Mouse (Mus musculus) layer of hippocampus, postnatal 36 days (tissue): ENCODE results near the gene Cxxc4. TPM values are rescaled to one million over a fixed set of nuclear protein-coding genes. Genes with fewer than 3 reads are reported as not detected.

Experiments used
- DNase-seq, 2 experiments: peaks; one replicate each; pipeline ENCODE4 v3.0.0; 2022
- microRNA-seq, 2 experiments: library from miRNA; unstranded; fragments of <30 nt; microRNA quantifications; one replicate each; pipeline ENCODE4 v1.2.0; 2021
- total RNA-seq, 2 experiments: library from RNA; stranded (reverse); gene quantifications; 2 replicates each; pipeline ENCODE4 v1.2.3; 2021

The Cxxc4 gene
- total RNA-seq, 2 experiments from 2014 or later, result 12.6 to 13.4 TPM

DNA sequence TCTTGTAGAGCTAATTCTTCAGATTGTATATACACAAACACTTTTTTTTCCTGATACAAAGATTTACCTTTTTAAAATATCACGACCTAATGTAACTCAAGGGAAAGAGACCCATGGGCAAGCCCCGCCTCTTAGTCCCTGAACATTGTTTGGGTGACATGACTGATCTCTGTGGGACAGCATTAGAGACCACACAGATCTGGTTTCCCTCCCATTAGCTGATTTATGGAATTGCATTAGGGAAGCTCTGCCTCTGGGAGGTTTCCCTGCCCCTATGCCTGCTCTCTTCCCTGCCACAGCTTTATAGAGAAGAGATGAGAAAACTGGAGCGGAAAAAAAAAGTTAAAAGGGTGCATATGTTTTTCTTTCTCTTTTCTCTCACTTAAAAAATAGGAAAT lies 7.6 kb downstream of the Cxxc4 start:
- DNase-seq, result no peak

DNA sequence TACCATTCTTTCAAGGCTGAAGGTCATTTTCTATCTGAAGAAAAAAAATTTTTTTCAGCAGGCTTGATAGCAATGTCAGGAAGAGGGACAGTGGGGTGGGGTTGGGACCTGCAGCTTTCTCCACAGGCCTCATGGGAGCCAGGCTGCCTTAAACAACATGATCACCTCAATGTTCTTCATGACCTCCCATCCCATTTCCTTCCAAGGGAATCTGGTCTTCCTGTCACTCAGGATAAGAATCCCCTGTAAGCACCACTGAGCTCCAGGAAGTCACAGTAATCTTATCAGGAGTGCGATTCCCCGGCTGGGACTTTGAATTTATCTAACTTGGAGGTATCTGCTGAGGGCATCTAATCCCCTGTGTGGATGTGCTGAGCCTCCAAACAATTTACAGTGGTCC lies 17.9 kb downstream of the Cxxc4 start:
- DNase-seq, result no peak

DNA sequence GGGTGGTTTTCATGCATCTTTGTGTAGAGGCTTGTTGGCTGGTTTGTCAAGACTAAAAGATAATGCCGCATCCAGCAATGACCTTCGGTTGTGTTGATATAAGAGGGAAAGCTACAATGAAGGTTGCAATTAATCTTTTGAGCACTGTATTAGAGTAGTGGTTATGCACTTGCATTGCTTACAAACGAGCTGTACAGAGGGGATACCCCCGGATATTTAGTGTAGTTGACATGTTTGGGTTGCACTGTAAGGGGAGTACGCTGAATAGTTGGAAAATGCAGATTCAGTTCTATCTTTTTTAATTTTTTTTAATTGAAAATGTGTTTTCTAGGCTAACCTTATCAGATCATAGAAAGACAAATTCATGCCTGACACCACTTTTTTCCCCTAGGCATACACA lies 22.4 kb downstream of the Cxxc4 start:
- DNase-seq, result no peak

DNA sequence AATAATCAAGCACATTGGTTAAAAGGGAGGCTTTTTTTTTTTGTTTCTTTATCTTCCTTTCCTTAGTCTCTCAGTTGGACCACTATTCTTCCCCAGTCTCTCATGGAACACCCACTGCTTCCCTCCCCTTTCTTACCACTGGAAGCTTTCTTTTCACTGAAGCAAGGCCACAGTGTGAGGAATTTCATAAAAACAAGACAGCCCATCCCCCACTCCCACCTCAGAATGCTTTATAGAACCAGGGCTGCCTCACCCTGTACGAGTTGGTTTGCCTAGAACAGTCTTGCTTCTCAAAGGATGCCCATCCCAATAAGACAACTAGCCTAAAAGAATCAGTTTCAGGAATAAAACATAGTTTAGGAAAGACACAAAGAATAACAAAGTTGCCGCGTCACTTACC lies 23.0 kb downstream of the Cxxc4 start:
- DNase-seq, result no peak

DNA sequence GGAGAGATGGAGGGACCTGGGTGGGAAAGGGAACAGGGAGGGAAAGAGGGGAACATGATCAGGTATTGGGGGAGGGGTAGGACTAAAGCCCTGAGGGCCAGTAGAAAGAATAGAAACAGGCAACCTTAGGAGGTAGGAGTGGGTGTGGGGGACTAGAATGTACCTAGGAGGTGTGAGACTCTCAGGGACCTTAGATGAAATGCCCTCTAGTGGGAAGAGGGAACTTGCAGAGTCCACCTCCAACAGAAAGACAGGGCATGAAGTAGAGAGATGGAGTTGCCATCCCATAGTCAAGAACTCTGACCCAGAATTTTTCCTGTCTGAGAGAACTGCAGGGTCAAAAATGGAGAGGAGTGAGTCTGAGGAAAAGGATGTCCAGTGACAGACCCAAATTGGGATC lies 43.4 kb downstream of the Cxxc4 start:
- DNase-seq, result no peak

DNA sequence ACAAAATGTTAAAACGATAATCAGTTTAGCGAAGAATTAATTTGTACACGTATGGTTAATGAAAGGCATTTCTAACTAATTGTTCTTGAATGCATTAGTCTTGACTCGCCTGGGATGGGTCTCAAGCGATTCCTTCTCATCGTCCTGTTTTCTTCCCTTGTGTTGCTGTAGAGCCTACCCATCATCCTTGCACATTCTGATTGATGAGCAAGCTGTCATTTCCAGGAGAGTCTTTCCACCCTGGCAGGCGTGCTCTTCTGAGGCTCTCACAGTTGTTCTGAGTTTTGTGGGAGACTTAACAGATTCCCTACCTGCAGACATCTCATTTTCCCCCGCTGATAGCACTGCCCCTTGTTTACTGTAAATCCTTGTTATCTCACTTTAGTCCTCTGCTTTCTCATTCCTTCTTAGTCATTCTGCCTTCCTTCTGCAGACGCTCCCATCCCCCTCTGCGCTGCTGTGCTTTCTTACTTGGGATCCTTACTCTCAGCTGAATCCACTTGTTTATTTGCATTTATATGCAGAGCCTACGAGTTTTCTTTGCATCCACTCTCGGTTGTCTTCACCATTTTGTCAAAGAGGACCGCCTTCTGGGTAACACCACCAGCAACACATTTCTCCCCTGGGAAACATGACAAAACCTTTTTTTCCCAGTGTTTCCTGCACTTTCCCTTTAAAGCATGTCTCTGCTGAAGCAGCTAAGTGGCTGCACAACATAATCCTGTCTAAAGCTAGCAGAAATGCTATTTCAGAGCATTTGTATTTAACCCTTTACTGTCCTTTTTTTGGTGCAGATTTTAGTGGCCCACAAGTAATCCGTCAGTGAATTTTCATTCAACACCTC lies 45.5 kb downstream of the Cxxc4 start:
- DNase-seq, result peak in 1 of 2 experiments; percentile 9

DNA sequence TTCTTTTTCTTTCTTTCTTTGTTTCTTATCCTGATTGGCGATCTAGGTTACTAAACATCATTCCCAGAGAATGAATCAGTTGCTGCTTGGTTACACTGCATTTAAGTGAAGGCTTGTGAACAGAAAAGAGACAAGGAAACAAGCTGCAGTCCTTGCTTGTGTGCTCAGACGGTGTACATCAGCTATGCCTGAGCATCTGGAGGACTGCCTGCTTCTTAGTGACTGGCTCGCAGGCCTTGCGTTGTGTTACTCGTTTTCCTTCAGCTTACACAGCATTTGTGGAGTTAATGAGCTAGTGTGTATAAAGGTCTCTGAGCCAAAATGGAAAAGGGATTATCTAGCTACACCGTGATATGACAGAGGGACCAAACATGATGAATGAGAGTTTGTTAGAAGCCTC lies 58.9 kb downstream of the Cxxc4 start:
- no peak for DNase-seq

DNA sequence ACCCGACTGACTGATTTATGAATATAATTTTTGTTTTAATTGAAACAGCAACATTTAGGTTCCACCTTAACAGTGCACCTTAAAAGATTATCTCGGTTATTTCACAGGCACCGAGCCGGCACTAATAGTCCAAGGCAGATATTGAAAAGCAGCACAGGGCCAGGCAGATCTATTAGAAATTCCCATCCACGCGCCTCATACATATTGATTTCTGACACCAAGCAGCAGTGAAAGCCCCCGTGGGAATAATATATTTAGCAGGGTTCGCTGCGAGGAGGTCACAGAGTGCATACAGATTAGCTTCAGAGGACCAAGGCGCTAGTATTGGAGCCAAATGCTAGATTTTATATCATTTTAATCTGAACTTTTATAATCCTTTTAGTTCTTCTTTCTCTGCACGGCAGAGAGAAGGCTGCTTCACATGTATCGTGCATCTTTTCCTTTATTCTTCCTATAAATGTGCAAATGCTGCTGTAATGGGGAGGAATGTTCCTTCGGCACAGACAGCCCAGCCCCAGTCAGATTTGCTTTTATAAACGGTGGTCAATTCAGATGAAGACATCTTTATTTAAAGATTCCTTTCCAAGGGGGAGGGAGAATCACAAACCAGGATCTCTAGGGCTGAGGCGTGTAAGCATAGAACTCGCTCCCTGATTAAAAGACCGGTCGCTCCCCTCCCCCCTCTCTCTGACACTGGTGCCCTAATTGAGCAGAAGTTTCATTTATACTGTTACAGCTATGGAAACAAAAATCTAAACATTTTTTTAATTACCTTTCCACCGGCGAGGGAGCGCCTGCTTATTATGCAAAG lies 66.6 kb downstream of the Cxxc4 start:
- DNase-seq, result peak; percentile 5 to 8

DNA sequence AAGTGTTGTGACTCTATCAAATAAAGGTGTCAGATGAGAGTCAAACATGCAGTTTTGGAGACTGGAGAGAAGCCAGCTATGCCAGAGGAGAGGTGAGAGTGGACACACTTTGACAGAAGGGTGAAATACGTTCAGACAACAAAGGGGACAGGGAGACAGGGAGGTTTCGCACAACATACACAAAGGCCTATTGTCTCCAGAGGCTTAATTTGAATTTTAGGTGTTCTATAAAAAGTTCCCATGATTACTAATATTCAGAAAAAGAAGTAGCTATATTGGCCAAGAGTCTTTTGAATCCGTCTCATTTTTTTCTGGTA lies 67.2 kb downstream of the Cxxc4 start:
- no peak for DNase-seq

DNA sequence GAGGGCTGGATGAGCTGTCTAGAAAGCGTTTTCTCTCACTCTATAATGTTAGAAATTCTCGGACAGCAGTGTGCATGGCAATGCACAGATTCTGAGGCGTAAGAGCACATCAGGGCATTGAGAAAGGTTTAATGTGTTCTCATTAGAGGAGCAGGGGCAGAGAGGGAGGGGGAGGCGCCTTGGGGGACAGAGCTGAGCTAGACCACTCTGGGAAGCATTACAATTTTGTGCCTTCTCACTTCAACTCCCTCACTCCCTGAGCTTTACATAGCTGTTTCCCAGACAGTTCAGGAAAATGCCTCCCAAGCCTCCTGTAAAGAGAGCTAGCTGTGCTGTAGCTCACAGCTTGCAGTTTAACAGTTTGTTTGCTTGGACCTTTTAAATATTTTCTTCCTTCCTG lies 70.2 kb downstream of the Cxxc4 start:
- DNase-seq, result no peak

DNA sequence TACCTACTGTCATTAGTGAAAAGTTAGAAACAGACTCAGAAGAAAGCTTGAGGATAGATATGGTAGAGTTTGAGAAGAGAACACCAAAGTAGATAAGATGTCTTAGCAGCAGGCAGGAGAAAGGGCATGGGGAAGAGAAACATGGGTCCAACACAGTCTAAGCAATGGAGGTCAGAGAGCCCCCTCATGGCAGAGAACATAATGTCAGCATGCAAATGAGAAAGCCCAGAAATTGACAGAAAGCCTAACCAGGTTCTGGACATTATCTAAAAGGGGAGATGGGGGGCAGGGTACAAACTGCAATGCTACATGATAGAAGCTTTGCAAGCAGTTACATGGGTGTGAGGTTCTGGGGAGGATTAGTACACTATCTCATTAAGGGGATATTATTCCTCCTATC lies 71.5 kb downstream of the Cxxc4 start:
- DNase-seq, result no peak

Small RNA genes lying within 50 kb of the gene (microRNA-seq; reads per million reads assigned to microRNA genes)
- gene Mir1895, result 0 reads per million in 2 experiments
